Mouse (Mus musculus) hindbrain, embryonic 16.5 days (tissue): ENCODE data around the gene Gse1. TPM values are rescaled to one million over a fixed set of nuclear protein-coding genes. Genes with fewer than 3 reads are reported as not detected.

Source experiments
- ATAC-seq: fragments of 200-750 bp; cut with Nextera tagmentation; 2 replicates; pipeline ENCODE4 v1.8.0; 2017; ENCODE audit warnings: moderate TSS enrichment, moderate library complexity
- H3K27ac ChIP-seq: fragments of 300-500 bp; sonication (generic); 2 replicates; pipeline ENCODE4 v1.5.1; 2014; ENCODE audit warnings: low read depth, mild to moderate bottlenecking, control low read depth, low read length, moderate library complexity
- H3K27me3 ChIP-seq: fragments of 300-500 bp; sonication (generic); replicated peaks from 2 replicates; pipeline ENCODE4 v1.6.1; 2014; ENCODE audit warnings: low read length; ENCODE audit not compliant: control insufficient read depth, insufficient read depth
- H3K36me3 ChIP-seq: fragments of 300-500 bp; sonication (generic); 2 replicates; pipeline ENCODE4 v1.6.1; 2014; ENCODE audit warnings: mild to moderate bottlenecking, low read length, moderate library complexity, mixed read lengths; ENCODE audit not compliant: control insufficient read depth, insufficient read depth
- H3K4me1 ChIP-seq: fragments of 300-500 bp; sonication (generic); 2 replicates; pipeline ENCODE4 v1.6.1; 2014; ENCODE audit warnings: low read depth, low read length; ENCODE audit not compliant: control insufficient read depth, insufficient read depth
- H3K4me2 ChIP-seq: fragments of 300-500 bp; sonication (generic); 2 replicates; pipeline ENCODE4 v1.6.1; 2014; ENCODE audit warnings: mild to moderate bottlenecking, low read length, control low read depth, moderate library complexity
- H3K4me3 ChIP-seq: fragments of 300-500 bp; sonication (generic); 2 replicates; pipeline ENCODE4 v1.5.1; 2014; ENCODE audit warnings: mild to moderate bottlenecking, low read length, control low read depth, moderate library complexity
- H3K9ac ChIP-seq: fragments of 300-500 bp; sonication (generic); 2 replicates; pipeline ENCODE4 v1.6.1; 2014; ENCODE audit warnings: low read depth, mild to moderate bottlenecking, control low read depth, low read length, moderate library complexity
- H3K9me3 ChIP-seq: fragments of 300-500 bp; sonication (generic); 2 replicates; pipeline ENCODE4 v1.6.1; 2014; ENCODE audit warnings: mild to moderate bottlenecking, low read length, moderate library complexity; ENCODE audit not compliant: control insufficient read depth
- WGBS: fragments of 180-500 bp; shearing (Covaris S2); extraction: QIAGEN DNeasy Blood & Tissue Kit; methylation state at CpG from one replicate; pipeline ENCODE4 v1.1.7; 2014; 5-methylcytosine and 5-hydroxymethylcytosine counted together
- polyA plus RNA-seq: library from polyadenylated mRNA; unstranded; fragments of >200 nt; fragmentation: Nextera tagmentation; extraction: Ambion mirVana; gene quantifications from 2 replicates; pipeline ENCODE4 v1.2.1, GENCODE M21; 2015

The Gse1 gene
- polyA plus RNA-seq, 1 experiment from 2014 or later, result 10.7 TPM

DNA sequence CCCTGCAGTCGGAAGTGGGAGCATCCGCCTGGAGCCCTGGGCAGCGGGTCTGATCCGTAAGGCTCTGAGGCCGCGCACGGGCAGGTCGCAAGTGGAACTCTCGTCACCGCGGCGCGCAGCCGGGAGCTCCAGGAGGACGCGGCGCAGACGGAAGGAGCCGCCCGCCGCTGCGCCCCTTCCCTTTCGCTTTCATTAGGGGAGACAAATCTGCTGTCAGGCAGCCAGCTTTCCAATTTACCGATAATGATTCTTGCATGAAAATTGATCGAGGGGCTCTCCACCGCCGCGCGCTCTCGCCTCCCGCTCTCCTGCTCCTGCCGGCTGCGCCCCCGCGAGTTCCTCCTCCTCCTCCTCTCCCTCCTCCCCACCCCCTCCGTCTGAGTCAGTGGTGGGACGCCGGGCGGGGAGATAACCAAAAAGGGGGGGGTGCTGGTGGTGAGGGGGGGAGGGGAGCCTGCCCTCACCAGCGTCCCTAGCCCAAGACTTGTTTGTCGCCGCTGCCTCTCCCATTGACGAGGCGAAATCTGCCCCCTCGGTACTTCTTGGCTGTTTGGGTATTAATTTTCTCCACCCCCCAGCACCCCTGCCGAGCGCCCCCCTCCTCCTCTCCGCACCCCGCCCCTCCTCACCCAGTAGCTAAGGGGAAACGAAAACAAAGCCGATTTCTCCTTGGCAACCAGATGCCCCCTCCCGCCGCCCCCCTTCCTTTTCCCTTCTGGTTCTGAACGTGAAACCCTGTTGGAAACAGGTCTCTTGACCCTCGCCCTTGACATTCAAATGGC lies 259.7 kb downstream of the Gse1 start:
- Histone ChIP-seq H3K27ac (peak overlapping the region; percentile 100), H3K27me3 (no peaks in the 10 kb centered on the region), H3K4me3 (peak overlapping the region; percentile 83), H3K9me3 (no peaks in the 10 kb centered on the region), H3K4me2 (peak overlapping the region; percentile 94), H3K4me1 (peaks cover 63% of the 10 kb centered on the region), H3K36me3 (no peaks in the 10 kb centered on the region), H3K9ac (peak overlapping the region; percentile 88)
- WGBS, result under 1% methylated on average over 47 of the region's 55 CpGs
- ATAC-seq, result peak; percentile 45

DNA sequence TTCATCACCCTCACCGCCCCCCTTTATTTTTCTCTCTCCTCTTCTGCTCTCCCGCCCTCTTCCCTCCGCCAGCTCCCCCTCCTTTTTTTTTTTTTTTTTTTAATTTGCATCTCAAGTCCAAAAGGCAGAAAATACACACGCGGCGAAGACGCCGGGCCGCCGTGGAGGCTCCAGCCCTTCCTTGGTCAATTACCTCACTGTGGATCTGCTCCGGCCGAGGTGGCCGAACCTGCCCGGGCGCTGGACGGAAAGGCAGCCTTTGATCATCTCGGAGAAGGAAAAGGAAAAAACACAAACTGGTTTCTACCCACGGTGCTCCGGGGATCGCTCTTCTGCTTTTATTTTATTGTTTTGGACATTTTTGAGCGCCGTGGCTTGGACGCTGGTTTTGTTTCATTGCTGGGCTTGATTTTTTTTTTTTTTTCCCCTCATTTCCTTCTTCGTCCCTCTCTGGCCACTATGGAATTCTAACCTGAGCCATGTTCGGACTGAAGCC lies 260.4 kb downstream of the Gse1 start:
- Histone ChIP-seq H3K4me1 (peaks cover 69% of the 10 kb centered on the region), H3K27me3 (no peaks in the 10 kb centered on the region), H3K36me3 (no peaks in the 10 kb centered on the region), H3K9me3 (no peaks in the 10 kb centered on the region), H3K9ac (peak overlapping the region; percentile 88), H3K27ac (peak overlapping the region; percentile 100), H3K4me3 (peak overlapping the region; percentile 83), H3K4me2 (peak overlapping the region; percentile 94)
- ATAC-seq, result no peak
- WGBS, result 0% methylated on average over 25 of the region's 25 CpGs

DNA sequence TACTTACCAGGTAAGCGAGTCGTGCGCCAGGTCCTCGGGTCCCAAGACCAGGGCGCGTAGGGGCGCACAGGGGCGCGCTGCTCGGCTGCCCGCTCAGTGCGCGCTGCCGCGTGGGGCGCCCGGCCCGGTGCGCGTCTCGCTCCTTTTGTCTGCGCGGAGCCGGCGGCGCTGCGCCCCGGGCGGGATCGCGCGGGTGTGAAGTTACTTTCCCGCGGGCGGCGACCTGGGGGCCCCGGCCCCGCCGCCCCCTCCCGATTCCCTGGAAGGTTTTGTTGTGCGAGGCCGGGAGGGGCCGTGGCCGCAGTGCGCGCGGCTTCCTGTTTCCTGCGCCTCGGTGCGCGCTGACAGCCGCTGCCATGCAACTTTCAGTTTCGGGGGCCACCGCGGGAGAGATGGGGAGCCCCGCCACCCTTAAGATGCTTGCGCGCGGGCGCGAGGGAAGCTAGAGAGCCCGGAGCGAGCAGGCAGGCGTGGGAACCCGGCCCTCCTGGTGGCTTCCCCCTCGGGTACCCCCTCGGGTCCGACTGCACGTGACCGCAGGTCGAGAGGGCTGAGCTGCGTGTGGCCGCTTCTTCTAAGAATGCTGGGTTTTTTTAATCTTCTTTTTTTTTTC lies 261.0 kb downstream of the Gse1 start:
- WGBS, result under 1% methylated on average over 63 of the region's 73 CpGs
- H3K4me1 ChIP-seq, result peaks cover 69% of the 10 kb centered on the region
- H3K9me3 ChIP-seq, result no peaks in the 10 kb centered on the region
- peak overlapping the region; percentile 88 for H3K9ac ChIP-seq
- peak overlapping the region; percentile 94 for H3K4me2 ChIP-seq
- no peaks in the 10 kb centered on the region for H3K36me3 ChIP-seq
- H3K4me3 ChIP-seq, result peak overlapping the region; percentile 83
- no peak for ATAC-seq
- H3K27ac ChIP-seq, result peak overlapping the region; percentile 100
- H3K27me3 ChIP-seq, result no peaks in the 10 kb centered on the region

DNA sequence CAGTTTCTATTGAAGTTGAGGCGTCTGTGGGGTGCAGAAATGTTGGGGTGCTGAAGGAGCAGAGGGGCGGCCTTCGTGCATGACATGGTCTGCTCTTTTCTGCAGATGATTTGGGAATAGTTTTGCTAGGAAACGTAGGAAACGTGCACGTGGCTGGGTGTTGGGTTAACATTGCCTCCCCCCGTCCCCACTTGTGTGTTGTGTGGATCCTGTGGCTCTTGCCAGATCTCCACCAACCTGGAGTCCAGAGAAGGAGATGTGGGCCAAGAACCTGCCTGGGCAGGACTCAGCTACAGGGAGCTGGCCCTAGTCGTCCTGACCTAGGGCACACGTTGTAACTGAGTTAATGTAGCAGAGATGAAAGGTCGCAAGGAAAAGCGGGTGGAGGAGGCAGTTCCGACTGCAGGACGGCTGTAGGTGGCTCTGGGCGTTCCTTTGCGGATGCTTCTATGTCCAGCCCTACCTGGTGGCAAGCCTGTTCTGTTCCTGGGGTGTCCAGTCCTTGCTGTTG lies 261.6 kb downstream of the Gse1 start:
- Histone ChIP-seq H3K9me3 (no peaks in the 10 kb centered on the region), H3K4me2 (peak overlapping the region; percentile 94), H3K9ac (peak overlapping the region; percentile 88), H3K27ac (peak overlapping the region; percentile 100), H3K4me3 (peak overlapping the region; percentile 83), H3K36me3 (no peaks in the 10 kb centered on the region), H3K27me3 (no peaks in the 10 kb centered on the region), H3K4me1 (peaks cover 69% of the 10 kb centered on the region)
- 3% methylated on average over 15 of the region's 15 CpGs for WGBS
- ATAC-seq, result no peak

DNA sequence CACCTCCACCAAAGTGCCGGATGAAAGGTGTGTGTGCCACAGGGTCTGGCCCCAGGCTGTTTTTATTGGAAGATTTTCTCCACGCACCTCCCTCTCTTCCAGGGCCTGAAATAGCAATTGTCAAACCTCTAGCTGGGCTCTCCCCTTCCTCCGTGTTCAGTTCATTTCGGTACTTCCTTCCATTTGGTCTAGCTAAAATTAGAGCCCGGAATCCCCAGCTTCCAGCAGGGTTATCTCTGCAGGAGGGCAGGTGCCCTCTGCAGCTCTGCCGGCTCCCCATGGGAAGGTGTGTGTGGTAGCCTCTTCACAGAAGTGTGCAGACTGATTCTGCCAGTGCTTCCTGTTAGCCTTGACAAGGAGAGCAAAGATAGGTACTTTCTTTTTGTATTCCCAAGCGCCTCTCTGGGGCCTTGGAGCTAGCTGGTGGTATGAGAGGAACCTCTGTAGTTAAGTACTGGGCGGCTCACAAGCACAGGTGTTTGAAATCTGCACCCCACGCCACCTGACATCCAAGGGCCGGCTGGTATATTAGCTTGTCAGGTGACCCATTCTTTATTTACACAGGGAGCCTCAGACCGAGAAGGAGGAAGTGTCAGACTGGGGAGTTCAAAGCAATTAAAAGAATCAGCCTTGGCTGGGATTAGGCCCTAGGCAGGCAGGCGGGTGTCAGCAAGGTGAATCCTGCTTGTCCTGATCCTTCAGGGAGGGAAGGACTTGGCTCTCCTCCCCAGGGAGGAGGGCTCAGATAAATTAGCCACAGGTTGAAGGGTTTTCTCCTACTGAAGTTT lies 262.3 kb downstream of the Gse1 start:
- no peaks in the 10 kb centered on the region for H3K9me3 ChIP-seq
- no peaks in the 10 kb centered on the region for H3K36me3 ChIP-seq
- 19% methylated on average over 12 of the region's 12 CpGs for WGBS
- H3K4me3 ChIP-seq, result peak overlapping the region; percentile 83
- no peaks in the 10 kb centered on the region for H3K27me3 ChIP-seq
- no peak for ATAC-seq
- peaks cover 69% of the 10 kb centered on the region for H3K4me1 ChIP-seq
- H3K4me2 ChIP-seq, result peak overlapping the region; percentile 94
- peak overlapping the region; percentile 100 for H3K27ac ChIP-seq
- peak overlapping the region; percentile 88 for H3K9ac ChIP-seq

DNA sequence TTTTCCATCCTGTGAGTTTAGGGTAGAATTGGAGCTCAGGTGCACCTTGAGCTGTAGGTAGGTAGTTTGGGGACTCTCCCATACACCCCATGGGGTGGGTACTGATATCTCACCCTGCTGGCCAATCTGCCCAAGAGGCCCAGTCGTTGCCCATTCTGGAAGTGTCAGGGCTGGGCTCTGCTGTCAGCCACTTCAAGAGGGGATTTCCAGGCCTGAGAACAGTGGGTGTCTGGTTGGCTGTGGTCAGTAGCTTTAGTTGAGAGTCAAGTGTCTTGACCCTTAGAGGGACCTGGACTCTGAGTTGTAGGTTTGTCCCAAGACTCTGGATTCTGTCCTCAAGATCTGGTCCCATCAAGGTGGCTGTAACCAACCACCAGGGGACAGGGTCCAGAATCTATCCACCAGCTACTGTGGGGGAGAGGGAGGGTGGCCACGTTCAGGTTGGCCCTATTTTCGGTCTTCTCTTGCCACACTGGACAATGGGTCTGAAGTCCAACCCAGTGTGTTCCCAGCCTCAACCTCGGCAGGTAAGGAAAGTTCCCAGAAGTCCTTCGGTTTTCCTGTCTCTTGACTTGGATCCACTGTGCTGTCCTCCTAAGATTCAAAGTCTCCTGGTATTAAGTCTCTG lies 263.0 kb downstream of the Gse1 start:
- Histone ChIP-seq H3K36me3 (no peaks in the 10 kb centered on the region), H3K9ac (peak overlapping the region; percentile 88), H3K4me2 (peak overlapping the region; percentile 94), H3K4me3 (peak overlapping the region; percentile 83), H3K4me1 (peaks cover 62% of the 10 kb centered on the region), H3K9me3 (no peaks in the 10 kb centered on the region), H3K27ac (no peak overlapping the region), H3K27me3 (no peaks in the 10 kb centered on the region)
- ATAC-seq, result no peak
- 66% methylated on average over 5 of the region's 5 CpGs for WGBS

DNA sequence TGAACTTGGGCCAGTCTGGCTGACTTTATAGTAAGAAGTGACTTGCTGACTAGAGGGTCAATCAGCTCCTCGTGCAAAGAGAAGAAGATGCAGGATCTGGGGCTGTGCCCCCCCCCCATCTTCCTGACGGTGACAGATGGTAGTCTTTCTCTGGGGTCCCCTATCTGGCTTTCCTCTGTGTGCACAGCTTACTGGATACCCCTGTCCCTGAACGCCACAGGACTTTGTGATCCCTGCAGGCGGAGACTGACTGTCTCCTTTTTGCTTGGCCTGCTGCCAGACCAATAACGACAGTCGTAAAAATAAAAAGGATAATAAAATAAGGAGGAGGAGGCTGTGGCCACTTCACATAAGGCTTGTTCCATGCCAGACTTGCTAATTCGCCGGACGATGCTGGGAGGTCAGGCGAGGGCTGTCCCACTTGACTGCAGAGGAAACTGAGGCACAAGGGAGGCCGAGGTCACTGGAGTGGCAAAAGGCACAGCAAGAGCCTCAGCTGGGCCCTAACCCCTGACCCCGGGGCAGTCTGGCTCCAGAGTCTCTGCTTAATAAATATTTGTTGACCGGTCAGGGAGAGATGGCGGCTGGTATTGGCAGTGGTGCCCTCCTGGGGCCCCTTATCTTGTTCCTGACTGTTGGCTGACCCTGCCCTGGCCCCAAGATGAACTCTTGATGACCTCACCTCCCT lies 264.1 kb downstream of the Gse1 start:
- peaks cover 62% of the 10 kb centered on the region for H3K4me1 ChIP-seq
- H3K4me3 ChIP-seq, result peak overlapping the region; percentile 83
- WGBS, result 32% methylated on average over 14 of the region's 14 CpGs
- no peak overlapping the region for H3K27ac ChIP-seq
- H3K9me3 ChIP-seq, result no peaks in the 10 kb centered on the region
- H3K36me3 ChIP-seq, result no peaks in the 10 kb centered on the region
- peak overlapping the region; percentile 46 for H3K9ac ChIP-seq
- no peak for ATAC-seq
- peak overlapping the region; percentile 94 for H3K4me2 ChIP-seq
- no peaks in the 10 kb centered on the region for H3K27me3 ChIP-seq

DNA sequence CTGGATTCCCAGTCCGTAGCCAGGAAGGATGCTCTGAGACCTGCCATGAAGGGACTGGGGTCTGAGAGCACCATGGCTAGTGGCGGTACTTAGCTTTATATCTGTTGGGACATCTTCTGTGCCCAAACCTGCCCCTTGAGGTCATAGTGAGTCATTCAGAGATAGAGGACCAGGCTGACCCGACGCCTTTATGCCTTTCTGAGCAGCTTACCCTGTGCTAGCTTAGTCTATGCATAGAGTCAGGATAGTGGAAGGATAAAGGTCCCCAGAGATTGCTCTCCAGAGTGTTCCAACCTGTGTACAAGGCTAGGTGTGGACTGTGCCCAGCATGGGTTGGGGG lies 264.6 kb downstream of the Gse1 start:
- Histone ChIP-seq H3K27me3 (no peaks in the 10 kb centered on the region), H3K4me1 (peaks cover 67% of the 10 kb centered on the region), H3K9me3 (no peaks in the 10 kb centered on the region), H3K4me2 (peak overlapping the region; percentile 94), H3K9ac (peak overlapping the region; percentile 46), H3K27ac (no peak overlapping the region), H3K4me3 (peak overlapping the region; percentile 83), H3K36me3 (no peaks in the 10 kb centered on the region)
- ATAC-seq, result no peak
- 63% methylated on average over 4 of the region's 4 CpGs for WGBS
